Mouse (Mus musculus): Measurements from ENCODE around the gene Iqgap2.

DNA sequence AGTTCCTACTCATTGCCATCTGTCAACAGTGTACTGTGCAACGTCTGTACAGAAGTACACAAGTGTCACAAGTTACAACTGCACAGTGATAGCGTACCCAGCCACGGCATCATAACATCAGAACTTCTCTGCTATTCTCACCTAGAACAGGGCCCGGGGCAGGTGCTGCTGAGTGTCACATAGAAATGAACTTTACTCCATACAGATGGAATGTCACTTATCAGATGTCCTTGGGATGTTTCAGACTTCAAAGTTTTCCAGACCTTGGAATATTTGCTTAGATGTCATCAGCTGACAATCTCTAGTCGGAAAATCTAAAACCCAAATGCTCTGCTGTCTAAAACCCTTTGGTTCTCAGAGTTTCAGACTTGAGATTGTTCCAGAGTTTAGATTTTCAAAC lies 137.4 kb downstream of the Iqgap2 start:
- TF ChIP-seq POLR2A (IDR thresholded peaks at IDR 0.05; ENCODE audit: insufficient read depth, low read length) (no peak), CTCF (IDR thresholded peaks at IDR 0.05; ENCODE audit: low read depth, low read length) (no peak), EP300 (IDR thresholded peaks at IDR 0.05; ENCODE audit: insufficient read depth, low read depth, low read length) (no peak)
